Mouse (Mus musculus) embryo, embryonic 10.5 days (tissue): Measurements from ENCODE around the gene Sntb2.

Experiments used
- DNase-seq: peaks from one replicate; pipeline ENCODE4 v3.0.0-alpha.2; 2015; ENCODE audit warnings: low spot score

Sntb2 gene

DNA sequence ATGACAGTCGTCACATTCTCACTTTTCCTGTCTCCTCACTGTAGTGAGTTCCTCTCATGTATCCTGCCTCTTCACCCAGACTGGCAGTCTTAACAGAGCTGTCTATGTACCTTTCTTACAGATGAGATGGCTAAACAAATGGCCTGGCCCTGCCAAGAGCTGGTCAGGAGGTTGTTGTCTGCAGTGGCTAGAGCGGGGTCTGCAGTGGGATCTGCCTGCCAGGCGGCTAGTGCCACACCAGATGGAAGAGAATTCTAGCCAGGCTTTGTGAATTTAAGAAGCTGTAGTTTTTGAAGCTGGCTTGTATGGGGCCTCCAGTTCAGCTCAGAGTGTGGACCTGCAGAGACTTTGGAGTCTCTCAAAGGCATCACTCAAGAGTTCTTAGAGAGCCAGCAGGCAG lies 100.1 kb downstream of the Sntb2 start:
- no peak for DNase-seq

DNA sequence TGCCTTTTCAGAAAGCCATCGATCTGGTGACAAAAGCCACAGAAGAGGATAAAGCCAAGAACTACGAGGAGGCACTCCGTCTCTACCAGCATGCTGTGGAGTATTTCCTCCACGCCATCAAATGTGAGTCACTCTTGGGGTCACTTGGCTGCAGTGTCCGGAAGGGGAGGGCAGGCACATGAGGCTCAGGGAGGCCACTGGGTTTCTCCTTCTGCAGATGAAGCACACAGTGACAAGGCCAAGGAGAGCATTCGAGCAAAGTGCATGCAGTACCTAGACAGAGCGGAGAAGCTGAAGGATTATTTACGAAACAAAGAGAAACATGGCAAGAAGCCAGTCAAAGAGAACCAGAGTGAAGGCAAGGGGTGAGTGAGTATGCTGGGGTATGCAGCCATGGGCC lies 101.1 kb downstream of the Sntb2 start:
- no peak for DNase-seq

DNA sequence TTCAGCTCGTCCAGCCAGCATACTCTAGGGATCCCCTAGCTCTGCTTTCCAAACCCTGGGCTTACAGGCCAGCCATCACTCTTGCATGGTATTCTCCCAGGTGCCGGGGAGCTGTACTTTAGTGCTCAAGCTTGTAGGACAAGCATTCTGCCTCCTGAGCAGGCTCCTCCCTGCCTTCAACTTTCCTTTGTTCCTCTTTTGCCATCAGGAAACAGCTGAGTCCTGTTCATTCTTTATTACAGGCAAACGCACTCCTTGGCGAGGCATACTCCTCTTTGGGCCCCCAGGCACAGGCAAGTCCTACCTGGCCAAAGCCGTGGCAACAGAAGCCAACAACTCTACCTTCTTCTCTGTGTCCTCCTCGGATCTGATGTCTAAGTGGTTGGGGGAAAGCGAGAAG lies 105.1 kb downstream of the Sntb2 start:
- no peak for DNase-seq

DNA sequence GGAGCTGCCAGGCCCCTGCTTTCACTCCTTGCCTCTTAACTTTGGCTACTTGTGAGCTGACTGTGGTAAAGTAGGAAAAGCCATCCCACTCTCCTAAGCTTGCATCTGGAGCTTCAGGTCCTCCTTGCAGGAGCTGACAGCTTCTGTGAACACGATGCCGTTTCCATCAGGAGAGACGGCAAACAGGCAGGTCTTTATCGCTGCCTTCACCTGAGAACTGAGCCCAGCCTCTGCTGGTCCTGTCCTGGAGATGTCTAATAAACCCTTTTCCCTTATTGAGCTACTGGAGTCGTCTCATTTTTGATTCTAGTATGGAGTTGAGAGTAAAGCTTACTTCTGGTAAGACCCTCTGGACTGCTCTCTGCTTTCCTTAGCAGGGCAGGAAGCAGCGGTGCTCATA lies 109.9 kb downstream of the Sntb2 start:
- DNase-seq: no peak

DNA sequence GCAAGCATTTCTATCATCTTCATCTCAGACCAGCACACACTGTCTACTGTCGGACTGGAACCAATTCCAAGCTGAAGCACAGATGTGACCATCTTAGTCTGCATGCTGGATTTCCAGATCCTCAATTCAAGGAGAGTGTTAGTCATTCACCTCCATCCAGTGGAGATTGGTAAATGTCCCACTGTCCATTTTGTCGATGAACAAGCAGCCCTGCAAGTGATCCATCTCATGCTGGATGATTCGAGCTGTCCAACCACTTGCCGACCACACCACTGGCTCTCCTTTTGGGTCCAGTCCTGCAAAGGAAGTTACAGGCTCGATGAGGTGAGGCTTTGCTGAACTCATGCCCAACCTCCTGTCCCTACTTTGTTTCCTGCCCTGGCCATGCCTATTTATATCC lies 111.4 kb downstream of the Sntb2 start:
- no peak for DNase-seq

DNA sequence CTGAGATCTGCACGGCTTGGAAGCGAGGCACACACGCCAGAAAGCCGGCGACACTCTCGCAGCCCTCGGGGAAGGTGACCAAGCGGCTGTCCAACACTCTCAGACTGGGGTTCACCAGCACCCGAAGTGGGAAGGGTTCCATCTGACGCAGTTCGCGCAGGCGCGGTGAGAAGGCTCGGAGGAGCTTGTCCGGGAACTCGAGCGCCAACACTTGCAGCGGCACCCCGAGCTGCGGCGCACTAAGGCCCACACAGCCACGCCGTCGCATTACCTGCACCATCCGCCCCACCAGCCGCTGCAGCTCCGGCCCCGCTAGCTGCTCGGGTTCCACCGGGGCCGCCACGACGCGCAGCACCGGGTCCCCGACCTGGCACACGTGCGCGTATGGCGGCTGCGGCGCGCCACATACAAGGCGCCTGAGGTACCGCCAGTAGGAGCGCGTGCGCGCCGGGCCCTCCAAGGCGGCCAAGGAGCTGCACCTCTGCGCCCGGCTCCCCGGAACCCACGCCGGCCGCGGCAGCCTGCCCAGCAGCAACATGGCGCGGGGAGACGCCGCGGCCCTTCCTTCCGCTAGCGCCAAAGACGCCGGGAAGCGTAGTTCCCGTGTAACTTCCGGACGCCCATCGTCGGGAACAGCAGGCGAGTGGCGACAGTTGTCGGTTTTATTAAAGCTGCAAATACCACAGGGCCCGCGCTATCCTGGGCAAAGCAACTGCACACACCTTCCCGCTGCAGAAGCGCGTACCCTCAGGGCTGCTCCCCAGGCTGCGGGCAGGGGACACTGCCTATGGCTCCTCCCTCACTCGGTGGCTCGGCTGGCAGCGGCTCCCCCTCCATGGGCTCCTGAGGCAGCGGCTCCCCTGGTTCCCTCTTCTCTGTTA lies 112.8 kb downstream of the Sntb2 start, which contains the start of gene Pdf:
Pdf (minus strand) TSS at position 554 of the 881 bp plus-strand sequence.
- peak; percentile 82 for DNase-seq

DNA sequence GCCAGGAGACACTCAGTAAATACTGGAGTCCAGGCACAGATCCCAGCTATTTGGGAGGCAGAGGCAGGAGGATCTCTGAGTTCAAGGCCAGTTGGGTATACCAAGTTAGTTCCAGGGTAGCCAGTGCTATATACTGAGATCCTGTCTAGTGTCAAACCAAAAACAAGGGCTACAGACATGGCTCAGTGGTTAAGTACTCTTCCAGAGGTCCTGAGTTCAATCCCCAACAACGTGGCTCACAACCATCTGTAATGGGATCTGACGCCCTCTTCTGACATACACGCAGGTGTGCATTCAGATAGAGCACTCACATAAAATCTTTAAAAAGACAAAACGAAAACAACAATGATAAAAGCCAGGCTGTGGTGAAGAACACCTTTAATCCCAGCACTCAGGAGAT lies 113.9 kb downstream of the Sntb2 start:
- no peak for DNase-seq

DNA sequence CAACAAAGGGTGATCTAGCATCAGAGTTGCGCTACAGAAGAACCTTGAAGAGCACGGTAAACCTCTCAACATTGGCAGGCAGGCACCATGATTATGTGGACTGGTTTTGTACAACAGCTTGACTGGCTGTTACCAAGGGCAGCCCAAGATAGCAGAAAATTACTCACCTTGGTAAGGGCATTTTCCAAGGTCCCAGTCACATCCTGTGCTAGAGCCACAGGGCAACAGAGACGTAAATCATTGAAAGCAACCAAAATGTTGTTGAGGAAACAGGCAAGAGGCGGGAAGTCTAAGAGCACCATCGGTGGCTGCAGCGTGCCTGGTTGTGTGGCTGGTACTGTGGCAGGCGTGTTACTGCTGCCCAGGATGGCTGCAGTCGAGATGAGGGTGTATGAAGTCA lies 116.5 kb downstream of the Sntb2 start:
- no peak for DNase-seq

DNA sequence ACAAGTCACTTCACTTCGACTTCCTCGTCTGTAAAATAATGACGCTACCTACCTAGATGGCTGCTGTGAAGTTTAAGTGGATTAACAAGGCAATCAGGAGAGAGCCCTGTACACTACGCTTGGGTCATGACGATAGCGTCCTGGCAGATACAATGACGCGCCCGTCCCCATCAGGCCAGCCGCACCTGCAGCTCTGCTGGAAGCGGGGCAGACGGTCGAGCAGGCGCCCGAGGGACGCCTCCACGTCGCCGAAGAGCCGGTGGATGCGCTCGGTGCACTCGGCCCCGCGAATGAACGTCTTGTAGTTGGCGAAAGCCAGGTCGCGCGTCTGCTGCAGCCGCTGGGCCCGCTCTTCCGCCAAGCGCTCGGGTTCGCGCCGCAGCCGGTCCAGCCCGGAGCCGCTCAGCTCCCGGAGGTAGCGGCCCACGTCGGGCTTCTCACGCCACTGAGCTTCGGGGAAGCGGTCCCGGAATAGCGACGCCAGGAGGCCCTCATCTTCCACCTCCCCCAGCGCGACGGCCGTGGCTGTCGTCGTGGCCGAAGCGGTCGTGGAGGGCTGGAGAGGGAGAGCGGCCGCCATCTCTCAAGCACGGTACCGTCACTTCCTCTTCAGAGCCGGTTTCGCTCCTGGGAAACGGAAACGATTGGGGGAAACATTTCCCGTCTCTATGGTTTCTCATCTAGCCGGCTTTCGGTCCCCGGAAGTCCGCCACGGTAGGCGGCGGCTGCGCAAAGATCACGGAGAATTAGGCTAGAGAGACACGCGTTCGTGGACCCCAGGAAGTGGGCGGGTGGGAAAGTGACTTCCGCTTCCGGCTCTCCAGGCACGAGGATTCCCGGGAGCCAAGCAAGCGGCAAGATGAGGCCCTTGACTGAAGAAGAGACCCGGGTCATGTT lies 120.8 kb downstream of the Sntb2 start, which contains the start of the genes Cog8 and Nip7:
Cog8 (minus strand) TSS at position 614 of the 897 bp plus-strand sequence.
Nip7 (plus strand) TSS at position 802 of the 897 bp plus-strand sequence.
- peak; percentile 98 for DNase-seq

DNA sequence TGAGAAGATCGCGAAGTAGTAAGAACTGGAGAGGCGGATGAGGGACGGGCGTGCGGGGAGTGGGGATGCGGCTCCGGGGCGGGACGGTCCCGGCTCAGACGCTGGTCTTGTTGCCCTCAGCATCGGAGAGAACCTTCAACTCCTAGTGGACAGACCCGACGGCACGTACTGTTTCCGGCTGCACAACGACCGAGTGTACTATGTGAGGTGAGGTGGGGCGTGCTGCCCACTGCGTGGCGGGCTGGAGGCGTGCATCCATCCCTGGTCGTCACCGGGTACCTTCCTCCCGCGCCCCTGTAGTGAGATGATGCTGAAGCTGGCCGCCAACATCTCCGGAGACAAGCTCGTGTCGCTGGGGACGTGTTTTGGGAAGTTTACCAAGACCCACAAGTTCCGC lies 121.4 kb downstream of the Sntb2 start:
- DNase-seq: no peak

DNA sequence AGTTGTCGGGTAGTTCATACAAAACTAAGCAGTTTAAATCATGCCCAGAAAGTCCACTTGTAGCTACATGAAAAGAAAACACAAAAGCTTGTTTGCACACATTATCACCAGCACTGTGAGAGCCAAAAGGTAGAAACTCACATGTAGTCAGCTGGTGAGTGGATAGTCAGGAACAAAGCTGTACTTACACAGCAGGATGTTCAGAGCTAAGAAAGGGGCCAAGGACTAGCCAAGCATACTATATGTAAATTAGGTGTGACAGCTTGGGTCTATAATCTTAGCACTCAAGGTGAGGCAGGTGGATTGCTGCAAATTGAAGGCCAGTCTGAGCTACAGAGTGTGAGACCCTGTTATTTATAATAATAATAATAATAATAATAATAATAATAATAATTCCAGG lies 127.1 kb downstream of the Sntb2 start:
- DNase-seq: no peak

DNA sequence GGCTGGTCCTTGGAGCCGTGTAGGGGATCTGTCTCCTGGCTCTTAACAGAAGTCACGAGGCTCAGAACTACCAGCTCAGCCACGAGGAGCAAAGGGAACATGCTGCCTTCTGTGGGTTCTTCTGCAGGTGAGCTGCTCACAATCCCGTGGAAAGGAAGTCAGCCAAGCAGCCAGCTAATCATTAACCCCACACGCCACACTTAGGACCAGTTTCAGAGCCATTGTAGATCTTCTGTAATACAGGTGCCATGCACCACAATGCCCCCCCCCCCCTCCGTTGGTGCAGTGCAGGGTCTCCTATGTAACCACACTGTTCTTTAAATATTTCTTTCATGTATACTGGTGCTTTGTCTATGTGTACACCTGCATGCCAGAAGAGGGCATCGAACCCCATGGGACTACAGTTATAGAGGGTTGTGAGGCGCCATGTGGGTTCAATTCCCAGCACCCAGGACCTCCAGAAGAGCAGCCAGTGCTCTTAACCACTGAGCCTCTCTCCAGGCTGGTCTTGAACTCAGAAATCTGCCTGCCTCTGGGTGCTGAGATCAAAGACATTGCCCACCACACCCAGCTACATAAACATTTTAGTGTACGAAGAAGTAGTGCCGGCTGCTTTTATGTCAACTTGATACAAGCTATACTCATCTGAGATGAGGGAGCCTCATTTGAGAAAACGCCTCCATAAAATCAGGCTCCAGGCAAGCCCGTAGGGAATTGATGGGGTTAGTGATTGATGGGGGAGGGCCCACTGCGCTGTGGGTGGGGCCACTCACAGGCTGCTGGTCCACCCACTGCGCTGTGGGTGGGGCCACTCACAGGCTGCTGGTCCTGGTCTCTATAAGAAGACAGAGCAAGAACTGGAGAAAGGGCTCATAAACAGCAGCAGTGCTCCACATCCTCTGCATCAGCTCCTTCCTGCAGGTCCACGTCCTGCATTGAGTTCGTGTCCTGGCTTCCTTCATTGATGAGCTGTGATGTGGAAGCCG lies 130.3 kb downstream of the Sntb2 start, which contains the start of gene Tmed6:
Tmed6 (minus strand) TSS at position 134 of the 986 bp plus-strand sequence.
- DNase-seq: no peak
